Mouse (Mus musculus) liver, adult 2 months (tissue): ENCODE measurements at regions not wholly inside any gene's neighbourhood (a gene's known extent, or its start where the extent isn't known, plus 50 kb on each side); places are given as distances from the start of the nearest gene placed in this dataset.

Experiments
- CTCF ChIP-seq: fragments of 200-500 bp; IDR thresholded peaks from 2 replicates; pipeline ENCODE4 v1.5.1; 2011; ENCODE audit warnings: low read depth, low read length, control low read depth
- POLR2A ChIP-seq: fragments of 200-500 bp; IDR thresholded peaks from 2 replicates; pipeline ENCODE4 v1.6.1; 2011; ENCODE audit warnings: low read length, control low read depth; ENCODE audit not compliant: insufficient read depth; ENCODE audit errors: extremely low read depth

DNA sequence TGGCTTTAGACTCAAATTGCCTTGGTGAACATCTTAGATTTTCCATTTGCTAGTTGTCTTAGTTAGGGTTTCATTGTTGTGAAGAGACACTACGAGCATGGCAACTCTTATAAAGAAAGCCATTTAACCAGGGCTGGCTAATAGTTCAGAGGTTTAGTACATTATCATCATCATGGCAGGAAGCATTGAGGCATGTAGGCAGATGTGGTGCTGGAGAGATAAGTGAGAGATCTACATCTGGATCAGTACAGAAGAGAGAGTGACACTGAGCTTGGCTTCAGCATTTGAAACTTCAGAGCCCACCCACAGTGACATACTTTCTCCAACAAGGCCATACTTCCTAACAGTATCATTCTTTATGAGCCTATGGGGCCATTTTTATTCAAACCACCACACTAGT is 127.3 kb upstream of the Opcml start:
- TF ChIP-seq POLR2A (no peak), CTCF (no peak)
